Mouse (Mus musculus): ENCODE measurements around the gene Plaur.
"Not testable (repeated sequence)": the region's sequence is repeated elsewhere in the genome, so short reads cannot be mapped to it uniquely, and the experiment has no call there.

Gene Plaur

GRCm38 (mm10) chr7:24517077-24517476 is 54.8 kb downstream of the Plaur start:
- no peak for DNase-seq

DNA sequence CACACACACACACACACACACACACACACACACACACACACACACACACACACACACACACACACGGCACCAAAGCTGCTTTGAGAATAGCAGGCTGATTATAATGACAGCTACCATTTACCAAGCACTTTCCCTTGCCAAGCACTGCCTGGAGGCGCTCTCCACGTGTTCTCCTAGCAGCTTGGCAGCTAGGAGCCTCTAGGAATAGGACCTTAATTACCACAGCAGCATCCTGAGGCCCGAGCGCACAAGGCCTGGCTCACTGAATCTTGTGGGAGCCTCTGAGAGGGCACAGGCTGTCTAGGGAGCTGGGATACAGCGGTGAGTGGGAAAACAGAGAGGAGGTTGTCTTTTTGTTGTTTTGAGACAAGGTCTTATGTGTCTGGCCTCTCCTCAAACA is 55.4 kb downstream of the Plaur start:
- DNase-seq: no peak

- no peak for DNase-seq
These were observed 56.8 kb downstream of the Plaur start for GRCm38 (mm10) chr7:24519130-24519529.

DNA sequence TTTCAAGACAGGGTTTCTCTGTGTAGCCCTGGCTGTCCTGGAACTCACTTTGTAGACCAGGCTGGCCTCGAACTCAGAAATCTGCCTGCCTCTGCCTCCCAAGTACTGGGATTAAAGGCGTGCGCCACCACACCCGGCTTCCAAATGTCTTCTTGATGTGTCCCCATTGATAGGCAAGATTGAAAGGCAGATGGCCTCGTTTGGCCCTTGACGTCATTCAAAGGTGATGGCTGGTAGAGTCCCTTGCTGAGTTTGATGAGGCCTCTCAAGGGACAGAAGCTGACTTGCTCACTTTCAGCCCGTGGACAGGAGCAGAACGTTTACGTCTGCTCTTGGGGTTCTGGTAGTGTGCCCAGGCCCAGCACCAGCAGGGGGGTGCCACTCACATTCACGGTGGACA is 57.8 kb downstream of the Plaur start:
- not testable (repeated sequence) for DNase-seq

DNA sequence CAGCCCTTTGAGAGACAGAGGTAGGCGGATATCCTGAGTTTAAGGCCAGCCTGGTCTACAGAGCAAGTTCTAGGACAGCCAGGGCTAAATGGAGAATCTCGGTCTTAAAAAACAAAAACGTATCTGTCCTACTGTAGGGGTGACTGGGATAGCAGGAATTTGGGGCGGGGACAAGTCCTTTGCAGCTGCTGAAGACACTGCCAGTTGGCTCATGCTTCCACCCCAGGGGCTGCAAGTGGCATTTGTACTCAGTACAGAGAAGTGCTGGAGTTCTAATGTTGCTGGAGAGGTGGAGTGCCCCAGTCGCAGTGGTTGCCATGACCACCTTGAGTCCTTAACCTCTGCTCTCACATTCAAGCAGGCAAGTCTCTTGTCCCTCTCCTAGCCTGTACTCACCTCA is 60.5 kb downstream of the Plaur start:
- no peak for DNase-seq

- no peak for DNase-seq
These were observed 61.4 kb downstream of the Plaur start for GRCm38 (mm10) chr7:24523723-24524122.

DNA sequence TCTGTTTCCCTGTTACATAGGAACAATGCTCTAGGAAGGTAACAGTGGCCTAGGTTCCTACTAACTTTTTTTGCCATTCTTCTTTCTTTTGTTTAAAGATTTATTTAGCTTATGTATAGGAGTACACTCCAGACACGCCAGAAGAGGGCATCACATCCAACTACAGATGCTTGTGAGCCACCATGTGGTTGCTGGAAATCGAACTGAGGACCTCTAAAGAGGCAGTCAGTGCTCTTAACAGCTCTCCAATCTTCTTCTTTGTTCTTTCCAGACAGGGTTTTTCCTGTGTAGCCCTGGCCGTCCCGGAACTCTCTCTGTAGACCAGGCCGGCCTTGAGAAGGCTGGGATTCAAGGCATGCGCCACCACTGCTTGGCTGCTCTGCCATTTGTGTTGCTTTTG is 62.7 kb downstream of the Plaur start:
- DNase-seq: no peak
